Comparison of ENCODE assay signal across 9 mouse cellular contexts in genomic region chr11:94543932-94544331, GRCm38 (mm10). TPM values are rescaled to one million over a fixed set of nuclear protein-coding genes. Genes with fewer than 3 reads are reported as not detected.
DNase-seq lines count a peak whose midpoint lies in the region; ATAC-seq and TF ChIP-seq lines count a peak whose summit lies in the region.
"Had no signal": no experiment of that assay in that cellular context is flagged by ENCODE, and none has a peak within 500 bp of the region (broad histone marks: within the 10 kb centered on the region; RNA-seq: fewer than 3 reads in every experiment).

No protein-coding gene starts in this region.

- no peak for ATAC-seq in forebrain, embryonic 13.5 days
- peak; percentile 33 for ATAC-seq in heart, embryonic 16.5 days (replicated peaks; ENCODE audit: extremely low read depth, insufficient read depth, low FRiP score)
- peak; percentile 61 for ATAC-seq in liver, postnatal 0 days
- peak; percentile 34; the same call in 1 of the 2 replicates for ATAC-seq in neutrophil, adult 5-6 weeks (ENCODE audit: extremely low read depth, insufficient number of reproducible peaks, low FRiP score, poor library complexity, severe bottlenecking)

- DNase-seq in c-Kit-positive CD71-positive TER-119-positive erythroid progenitor cells, embryonic 14.5 days (ENCODE audit: low spot score), result peak; percentile 38
- peak; percentile 97 for DNase-seq in kidney, postnatal 4 days
- peak; percentile 89 for DNase-seq in liver, postnatal 0 days
- peak; percentile 97 for DNase-seq in testis, postnatal 10 days (ENCODE audit: low spot score)

- TF ChIP-seq CTCF in E14TG2a.4 (conservative IDR thresholded peaks at IDR 0.05; ENCODE audit: low read length), result peak; percentile 87
- TF ChIP-seq CTCF in liver, postnatal 0 days (IDR thresholded peaks at IDR 0.05; ENCODE audit: low read depth), result peak; percentile 86

- H3K4me3 ChIP-seq in E14TG2a.4 (replicated peaks; ENCODE audit: low read length), result no peak overlapping the region
- no peak overlapping the region for H3K4me3 ChIP-seq in forebrain, embryonic 13.5 days
- H3K4me3 ChIP-seq in heart, embryonic 16.5 days (ENCODE audit: low read length), result peak overlapping the region; percentile 20; the same call in 1 of the 2 replicates
- no peak overlapping the region for H3K4me3 ChIP-seq in liver, postnatal 0 days (ENCODE audit: low read depth, low read length)
- H3K4me3 ChIP-seq: erythroblast, embryonic 14.5 days had no signal

- H3K9me3 ChIP-seq in E14TG2a.4 (ENCODE audit: low read length), result peaks cover 19% of the 10 kb centered on the region; the same call in 1 of the 2 replicates
- H3K9me3 ChIP-seq in forebrain, embryonic 13.5 days (replicated peaks), result no peaks in the 10 kb centered on the region
- no peaks in the 10 kb centered on the region for H3K9me3 ChIP-seq in heart, embryonic 16.5 days (replicated peaks; ENCODE audit: control insufficient read depth, low read length)
- H3K9me3 ChIP-seq in liver, postnatal 0 days (ENCODE audit: low read length), result no peaks in the 10 kb centered on the region

- peaks cover 20% of the 10 kb centered on the region for H3K4me1 ChIP-seq in E14TG2a.4 (replicated peaks; ENCODE audit: low read depth, low read length)
- H3K4me1 ChIP-seq in forebrain, embryonic 13.5 days, result peaks cover 16% of the 10 kb centered on the region
- peaks cover 7% of the 10 kb centered on the region for H3K4me1 ChIP-seq in heart, embryonic 16.5 days (ENCODE audit: control insufficient read depth, insufficient read depth, low read length)
- peaks cover 6% of the 10 kb centered on the region for H3K4me1 ChIP-seq in liver, postnatal 0 days (ENCODE audit: insufficient read depth)

- peaks cover 9% of the 10 kb centered on the region for H3K27me3 ChIP-seq in E14TG2a.4 (ENCODE audit: insufficient read depth, low read length)
- no peaks in the 10 kb centered on the region for H3K27me3 ChIP-seq in forebrain, embryonic 13.5 days
- H3K27me3 ChIP-seq in heart, embryonic 16.5 days (ENCODE audit: control insufficient read depth, insufficient read depth, low read length), result no peaks in the 10 kb centered on the region
- H3K27me3 ChIP-seq in liver, postnatal 0 days (ENCODE audit: insufficient read depth, low read length), result no peaks in the 10 kb centered on the region

- H3K4me2 ChIP-seq in forebrain, embryonic 13.5 days, result peak overlapping the region; percentile 39; the same call in 1 of the 2 replicates
- H3K4me2 ChIP-seq in heart, embryonic 16.5 days (ENCODE audit: low read depth, low read length), result peak overlapping the region; percentile 36
- H3K4me2 ChIP-seq in liver, postnatal 0 days (ENCODE audit: low read depth, low read length), result no peak overlapping the region

- TF ChIP-seq EP300 in liver, postnatal 0 days (IDR thresholded peaks at IDR 0.05; ENCODE audit: low read depth), result no peak

- no peak overlapping the region for H3K9ac ChIP-seq in forebrain, embryonic 13.5 days
- peak overlapping the region; percentile 10; the same call in 1 of the 2 replicates for H3K9ac ChIP-seq in heart, embryonic 16.5 days (ENCODE audit: low read length)
- H3K9ac ChIP-seq in liver, postnatal 0 days (replicated peaks), result no peak overlapping the region

- no peaks in the 10 kb centered on the region for H3K36me3 ChIP-seq in E14TG2a.4 (ENCODE audit: insufficient read depth, low read length)
- 0 out of 2 replicates have a peak, but pooled peaks cover 8% of the 10 kb centered on the region for H3K36me3 ChIP-seq in forebrain, embryonic 13.5 days (ENCODE audit: poor library complexity, severe bottlenecking)
- H3K36me3 ChIP-seq in heart, embryonic 16.5 days (ENCODE audit: control insufficient read depth, insufficient read depth), result 0 out of 2 replicates have a peak, but pooled peaks cover 5% of the 10 kb centered on the region
- no peaks in the 10 kb centered on the region for H3K36me3 ChIP-seq in liver, postnatal 0 days (replicated peaks; ENCODE audit: insufficient read depth, low read length)

- H3K27ac ChIP-seq in forebrain, embryonic 13.5 days, result no peak overlapping the region
- H3K27ac ChIP-seq in heart, embryonic 16.5 days (ENCODE audit: low read length), result no peak overlapping the region
- no peak overlapping the region for H3K27ac ChIP-seq in liver, postnatal 0 days (ENCODE audit: low read depth)

- WGBS in forebrain, embryonic 13.5 days, result 29% methylated on average over 9 of the region's 9 CpGs
- 19% methylated on average over 9 of the region's 9 CpGs for WGBS in heart, embryonic 16.5 days
- 42% methylated on average over 9 of the region's 9 CpGs for WGBS in liver, postnatal 0 days (ENCODE audit: insufficient replicate concordance)

RNA-seq across cellular contexts. Expression of gene Rsad1, which starts 5.1 kb away (rescaled TPM):
- 3.1 and 3.7 TPM in 2 replicates for polyA plus RNA-seq in forebrain, embryonic 13.5 days (2015; fragmentation: Nextera tagmentation; extraction: Ambion mirVana)
- 7.3 and 8.0 TPM in 2 replicates for polyA plus RNA-seq in heart, embryonic 16.5 days (2015; fragmentation: Nextera tagmentation; extraction: Ambion mirVana)
- 1.7 and 1.9 TPM in 2 replicates for polyA plus RNA-seq in liver, postnatal 0 days (2015; fragmentation: Nextera tagmentation; extraction: Ambion mirVana)
- 2.3 and 3.3 TPM in 2 replicates for total RNA-seq in neutrophil, adult 5-6 weeks (2017)
- polyA plus RNA-seq: erythroblast, embryonic 14.5 days had no signal

RNA-seq across cellular contexts. Expression of gene Chad, which starts 20.9 kb away (rescaled TPM):
- polyA plus RNA-seq in forebrain, embryonic 13.5 days (2015; fragmentation: Nextera tagmentation; extraction: Ambion mirVana), result 0.14 and 0.19 TPM in 2 replicates
- polyA plus RNA-seq in heart, embryonic 16.5 days (2015; fragmentation: Nextera tagmentation; extraction: Ambion mirVana), result 2.0 and 2.1 TPM in 2 replicates
- 0.14 TPM in 2 replicates for polyA plus RNA-seq in liver, postnatal 0 days (2015; fragmentation: Nextera tagmentation; extraction: Ambion mirVana)
- total RNA-seq in neutrophil, adult 5-6 weeks (2017), result 0.23 and 0.25 TPM in 2 replicates
- polyA plus RNA-seq: erythroblast, embryonic 14.5 days had no signal

RNA-seq across cellular contexts. Expression of gene Mycbpap, which starts 22.4 kb away (rescaled TPM):
- 2.2 and 2.5 TPM in 2 replicates for polyA plus RNA-seq in forebrain, embryonic 13.5 days (2015; fragmentation: Nextera tagmentation; extraction: Ambion mirVana)
- polyA plus RNA-seq in heart, embryonic 16.5 days (2015; fragmentation: Nextera tagmentation; extraction: Ambion mirVana), result 5.7 and 9.1 TPM in 2 replicates
- polyA plus RNA-seq in liver, postnatal 0 days (2015; fragmentation: Nextera tagmentation; extraction: Ambion mirVana), result 0.13 TPM in 1 of 2 replicates, not detected in the other
- total RNA-seq in neutrophil, adult 5-6 weeks (2017), result not detected in 2 replicates
- polyA plus RNA-seq: erythroblast, embryonic 14.5 days had no signal

RNA-seq across cellular contexts. Expression of gene Epn3, which starts 44.2 kb away (rescaled TPM):
- 0.15 and 0.34 TPM in 2 replicates for polyA plus RNA-seq in forebrain, embryonic 13.5 days (2015; fragmentation: Nextera tagmentation; extraction: Ambion mirVana)
- 13.6 and 17.9 TPM in 2 replicates for polyA plus RNA-seq in heart, embryonic 16.5 days (2015; fragmentation: Nextera tagmentation; extraction: Ambion mirVana)
- 0.21 and 0.22 TPM in 2 replicates for polyA plus RNA-seq in liver, postnatal 0 days (2015; fragmentation: Nextera tagmentation; extraction: Ambion mirVana)
- total RNA-seq in neutrophil, adult 5-6 weeks (2017), result 2.0 and 2.4 TPM in 2 replicates
- polyA plus RNA-seq: erythroblast, embryonic 14.5 days had no signal

RNA-seq across cellular contexts. Expression of gene Acsf2, which starts 57.7 kb away (rescaled TPM):
- 1.4 and 1.8 TPM in 2 replicates for polyA plus RNA-seq in forebrain, embryonic 13.5 days (2015; fragmentation: Nextera tagmentation; extraction: Ambion mirVana)
- 2.7 and 3.9 TPM in 2 replicates for polyA plus RNA-seq in heart, embryonic 16.5 days (2015; fragmentation: Nextera tagmentation; extraction: Ambion mirVana)
- 4.2 and 4.4 TPM in 2 replicates for polyA plus RNA-seq in liver, postnatal 0 days (2015; fragmentation: Nextera tagmentation; extraction: Ambion mirVana)
- total RNA-seq in neutrophil, adult 5-6 weeks (2017), result 19.8 and 22.8 TPM in 2 replicates

Comparison
In these comparisons a context has a peak if more than half of its experiments do, and no peak if none do; other contexts are left out.
1. DNase-seq: peak in every context shown above with its lines; median percentile 97 in kidney, postnatal 4 days; 97 in testis, postnatal 10 days; 89 in liver, postnatal 0 days; 38 in c-Kit-positive CD71-positive TER-119-positive erythroid progenitor cells, embryonic 14.5 days.